Mouse (Mus musculus): ENCODE results near the gene Vps36. TPM values are rescaled to one million over a fixed set of nuclear protein-coding genes. Genes with fewer than 3 reads are reported as not detected.

Gene Vps36
- total RNA-seq, 2 experiments from 2014 or later, result 30.7 to 34.3 TPM

- peak; percentile 13 for DNase-seq
Measured at GRCm38 (mm10) chr8:22209012-22209411, 16.4 kb downstream of the Vps36 start.

- peak; percentile 66 for DNase-seq
Measured at GRCm38 (mm10) chr8:22214826-22215225, 22.2 kb downstream of the Vps36 start.

- DNase-seq, result no peak
Measured at GRCm38 (mm10) chr8:22226361-22226760, 33.8 kb downstream of the Vps36 start.

- DNase-seq, result peak; percentile 78
Measured at GRCm38 (mm10) chr8:22227061-22227877, 34.7 kb downstream of the Vps36 start, which contains the start of gene Thsd1. TSS of gene Thsd1 (plus strand) at chr8:22227313.

GRCm38 (mm10) chr8:22228621-22229020 lies 36.0 kb downstream of the Vps36 start:
- DNase-seq, result peak; percentile 8

GRCm38 (mm10) chr8:22242986-22243385 lies 50.4 kb downstream of the Vps36 start:
- DNase-seq, result no peak

- DNase-seq, result no peak
Measured at GRCm38 (mm10) chr8:22245663-22246062, 53.1 kb downstream of the Vps36 start.

GRCm38 (mm10) chr8:22247956-22248355 lies 55.3 kb downstream of the Vps36 start:
- DNase-seq, result no peak

GRCm38 (mm10) chr8:22249080-22249479 lies 56.5 kb downstream of the Vps36 start:
- DNase-seq, result no peak

- no peak for DNase-seq
Measured at GRCm38 (mm10) chr8:22258946-22259450, 66.4 kb downstream of the Vps36 start.

GRCm38 (mm10) chr8:22259531-22259930 lies 66.9 kb downstream of the Vps36 start:
- no peak for DNase-seq

GRCm38 (mm10) chr8:22260091-22260722 lies 67.6 kb downstream of the Vps36 start:
- DNase-seq, result peak; percentile 16

- DNase-seq, result peak; percentile 72
Measured at GRCm38 (mm10) chr8:22262267-22262666, 69.7 kb downstream of the Vps36 start.

- DNase-seq, result no peak
Measured at GRCm38 (mm10) chr8:22264292-22264691, 71.7 kb downstream of the Vps36 start.

GRCm38 (mm10) chr8:22264787-22265186 lies 72.2 kb downstream of the Vps36 start:
- peak; percentile 74 for DNase-seq

- no peak for DNase-seq
Measured at GRCm38 (mm10) chr8:22265194-22265593, 72.6 kb downstream of the Vps36 start.

GRCm38 (mm10) chr8:22266809-22267208 lies 74.2 kb downstream of the Vps36 start:
- DNase-seq, result no peak

Other genes starting within 250 kb of the Vps36 start
- not detected for gene Defb13, start 246.0 kb upstream of the Vps36 start, total RNA-seq (2021)
- gene Fam90a1a, start 234.1 kb upstream of the Vps36 start, total RNA-seq (2021), result not detected
- gene Ccdc70, start 223.0 kb upstream of the Vps36 start, total RNA-seq (2021), result not detected
- gene Atp7b, start 132.5 kb upstream of the Vps36 start, total RNA-seq (2021), result 1 to 10 TPM; 2.8 to 3.9 TPM
- gene Alg11, start 132.1 kb upstream of the Vps36 start, total RNA-seq (2021), result 10 to 100 TPM; 23.3 to 32.8 TPM
- 1 to 10 TPM; 1.3 to 2.2 TPM for gene Nek5, start 67.8 kb upstream of the Vps36 start, total RNA-seq (2021)
- gene Nek3, start 26.4 kb upstream of the Vps36 start, total RNA-seq (2021), result 1 to 10 TPM; 3.2 to 4.4 TPM
- 10 to 100 TPM; 13.2 to 14.9 TPM for gene Ckap2, start 7.0 kb upstream of the Vps36 start, total RNA-seq (2021)
- 1 to 10 TPM; 7.4 to 9.2 TPM for gene Thsd1, start 34.5 kb downstream of the Vps36 start, total RNA-seq (2021)
- gene Tpte, start 90.6 kb downstream of the Vps36 start, total RNA-seq (2021), result not detected
- 10 to 100 TPM; 24.1 to 35.7 TPM for gene Slc25a15, start 205.8 kb downstream of the Vps36 start, total RNA-seq (2021)
- 10 to 100 TPM; 50.8 to 52.3 TPM for gene Mrps31, start 218.6 kb downstream of the Vps36 start, total RNA-seq (2021)